Mouse (Mus musculus) brain, embryonic 14.5 days (tissue): Measurements from ENCODE around the gene F11. TPM values are rescaled to one million over a fixed set of nuclear protein-coding genes. Genes with fewer than 3 reads are reported as not detected.

Experiments
- DNase-seq: peaks from one replicate; pipeline ENCODE4 v3.0.0-alpha.2; 2011; ENCODE audit warnings: low read depth
- CTCF ChIP-seq: fragments of 200-500 bp; IDR thresholded peaks from 2 replicates; pipeline ENCODE4 v1.5.1; 2012; ENCODE audit warnings: inconsistent platforms, mild to moderate bottlenecking, moderate library complexity, borderline replicate concordance; ENCODE audit not compliant: insufficient read depth, insufficient read length; ENCODE audit errors: extremely low read depth
- POLR2A ChIP-seq: fragments of 200-500 bp; IDR thresholded peaks from 2 replicates; pipeline ENCODE4 v1.6.1; 2012; ENCODE audit warnings: mild to moderate bottlenecking, inconsistent platforms, borderline replicate concordance; ENCODE audit not compliant: poor library complexity, insufficient read depth, insufficient read length, severe bottlenecking; ENCODE audit errors: extremely low read depth
- polyA plus RNA-seq: library from polyadenylated mRNA; depleted of rRNA; stranded (reverse); fragments of >200 nt; gene quantifications from 2 replicates; pipeline ENCODE4 v1.2.3, GENCODE M21; 2012

The F11 gene
- polyA plus RNA-seq, 1 experiment, result not detected

GRCm38 (mm10) chr8:45269056-45269455, 7.2 kb upstream of the F11 start:
- TF ChIP-seq POLR2A (no peak), CTCF (no peak)
- DNase-seq, result no peak

DNA sequence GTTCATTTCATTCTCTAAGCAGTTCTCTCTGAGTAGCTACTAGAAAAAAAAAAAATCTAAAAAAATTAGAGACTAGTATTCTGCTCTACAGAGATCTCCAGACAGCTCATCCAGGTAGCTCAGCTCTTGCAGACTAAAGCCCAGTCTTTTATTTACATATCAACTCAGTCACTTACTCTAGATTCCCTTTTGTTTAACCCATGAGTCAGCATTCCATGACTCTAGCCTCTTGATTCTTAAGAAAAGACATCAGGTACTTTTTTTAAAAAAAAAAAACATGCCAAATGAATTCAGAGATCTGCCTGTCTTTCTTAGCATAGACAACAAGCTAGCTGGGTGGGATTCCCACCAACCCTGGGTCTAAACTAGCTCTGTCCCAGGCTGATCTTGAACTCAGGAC, 6.7 kb upstream of the F11 start:
- DNase-seq, result no peak
- TF ChIP-seq CTCF, result no peak
- TF ChIP-seq POLR2A, result no peak

- no peak for TF ChIP-seq CTCF
- TF ChIP-seq POLR2A, result no peak
- DNase-seq, result no peak
Measured at GRCm38 (mm10) chr8:45267611-45268391, 6.0 kb upstream of the F11 start.

- DNase-seq, result no peak
- no peak for TF ChIP-seq CTCF
- no peak for TF ChIP-seq POLR2A
Measured at GRCm38 (mm10) chr8:45266993-45267392, 5.2 kb upstream of the F11 start.

DNA sequence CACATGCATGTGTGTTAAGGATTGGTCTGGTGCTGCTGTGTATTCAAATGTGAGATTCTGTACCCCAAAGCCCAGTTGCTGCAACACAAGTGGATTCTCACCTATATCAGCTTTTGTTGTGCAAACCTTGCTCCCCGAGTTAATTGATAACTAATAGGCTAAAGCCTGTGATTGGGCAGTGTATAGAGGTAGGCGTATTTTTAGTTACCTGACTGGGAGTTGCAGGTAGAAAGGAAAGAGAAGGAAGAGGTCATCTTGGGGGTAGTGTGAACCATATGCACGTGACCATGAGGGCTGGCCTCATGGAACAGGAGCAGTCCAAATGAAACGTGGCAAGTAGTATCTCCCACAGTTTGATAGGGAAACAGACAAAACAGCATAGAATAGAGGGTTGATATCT, 3.1 kb upstream of the F11 start:
- TF ChIP-seq CTCF, result no peak
- TF ChIP-seq POLR2A, result no peak
- DNase-seq, result no peak

DNA sequence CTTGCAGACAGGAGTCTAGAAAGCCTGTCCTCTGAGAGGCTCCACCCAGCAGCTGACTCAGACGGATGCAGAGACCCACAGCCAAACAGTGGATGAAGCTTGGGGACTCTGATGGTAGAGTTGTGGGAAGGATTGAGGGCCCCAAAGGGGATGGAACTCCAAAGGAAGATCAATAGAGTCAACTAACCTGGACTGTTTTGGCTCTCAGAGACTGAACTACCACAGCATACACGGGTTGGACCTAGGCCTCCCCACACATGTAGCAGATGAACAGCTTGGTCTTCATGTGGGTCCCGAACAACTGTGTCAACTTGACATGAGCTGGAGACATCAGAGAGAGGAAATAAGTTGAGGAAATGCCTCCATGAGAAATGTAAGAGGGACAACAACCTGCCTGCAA, 1.0 kb upstream of the F11 start:
- DNase-seq, result no peak
- TF ChIP-seq POLR2A, result no peak

DNA sequence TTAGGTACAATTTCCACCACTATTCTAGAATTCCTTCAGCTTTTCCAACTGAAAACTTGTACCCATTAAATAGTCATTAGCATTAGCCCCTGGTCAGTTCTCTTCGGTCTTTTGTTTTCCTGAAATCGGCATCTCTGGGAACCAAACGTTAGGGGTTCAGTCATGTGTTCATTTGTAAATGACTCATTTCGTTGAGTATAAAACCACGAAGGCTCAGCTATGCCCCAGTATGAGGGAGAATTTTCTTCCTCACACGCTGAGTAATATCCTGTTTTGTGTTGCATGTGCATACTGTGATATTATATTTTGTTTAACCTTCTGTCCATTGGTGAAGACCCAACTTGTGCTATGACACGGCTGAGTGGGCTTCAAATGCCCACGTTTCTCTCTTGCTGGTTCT, 3.4 kb downstream of the F11 start:
- DNase-seq, result no peak
- TF ChIP-seq POLR2A (no peak), CTCF (no peak)

DNA sequence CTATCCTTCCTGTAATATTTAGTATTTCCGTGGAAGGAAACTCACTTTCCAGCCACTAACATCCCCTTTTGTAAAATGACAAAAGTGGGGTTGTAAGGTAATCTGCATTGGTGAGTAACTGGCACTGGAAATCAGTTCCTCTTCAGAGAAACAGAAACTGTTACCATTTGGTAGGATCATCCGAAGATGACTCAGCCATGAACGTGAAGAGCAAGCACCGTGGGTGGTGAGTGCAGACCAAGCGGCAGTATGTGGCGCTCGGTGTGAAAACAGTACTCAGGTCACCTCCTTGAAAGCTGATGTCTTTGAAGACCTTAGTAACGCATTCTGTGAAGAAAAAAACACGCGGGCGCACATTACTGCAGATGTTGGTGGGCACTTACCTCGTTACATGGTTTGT, 6.8 kb downstream of the F11 start:
- TF ChIP-seq CTCF (no peak), POLR2A (no peak)
- no peak for DNase-seq

DNA sequence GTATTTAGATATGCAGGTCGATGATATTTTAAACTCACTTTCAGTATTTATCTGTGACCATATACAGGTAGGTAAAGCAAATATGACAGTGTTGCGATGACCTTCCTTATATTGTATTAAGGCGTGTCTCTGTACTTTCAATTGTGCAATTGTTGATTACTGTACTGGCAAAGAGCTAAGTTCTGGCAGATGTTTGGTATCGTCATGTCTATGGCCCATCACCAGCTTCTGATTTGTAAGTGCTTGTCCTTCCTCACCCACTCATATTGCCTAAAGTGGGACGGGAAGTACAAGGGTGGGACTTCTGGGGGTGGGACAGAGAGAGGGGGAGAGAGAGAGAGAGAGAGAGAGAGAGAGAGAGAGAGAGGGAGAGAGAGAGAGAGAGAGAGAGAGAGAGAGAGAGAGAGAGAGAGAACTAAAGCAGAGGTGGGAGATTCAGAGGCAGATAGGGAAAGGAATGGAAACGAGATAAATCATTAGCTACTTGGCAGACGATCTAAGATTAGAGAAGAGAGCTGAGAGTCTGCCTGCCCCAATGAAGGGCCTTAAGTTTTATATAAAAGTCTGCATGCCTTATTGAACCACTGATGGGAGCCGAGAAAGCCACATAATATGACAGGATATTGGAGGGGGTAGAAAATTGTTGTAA, 7.5 kb downstream of the F11 start:
- DNase-seq, result no peak

DNA sequence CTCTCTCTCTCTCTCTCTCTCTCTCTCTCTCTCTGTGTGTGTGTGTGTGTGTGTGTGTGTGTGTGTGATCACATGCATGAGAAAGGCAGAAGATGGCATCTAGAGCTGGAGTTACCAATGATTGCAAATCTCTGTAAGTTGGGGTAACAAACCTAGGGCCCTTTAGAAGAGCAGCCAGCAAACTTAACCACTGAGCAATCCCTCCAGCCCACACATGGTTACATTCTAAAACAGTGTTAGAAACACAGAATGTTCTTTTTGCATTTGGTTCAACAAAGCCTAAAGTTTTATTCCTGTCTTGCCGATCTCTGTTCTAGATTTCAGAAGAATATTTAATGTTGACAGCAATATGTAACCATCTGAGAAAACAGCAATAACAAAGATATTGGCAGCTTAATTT, 8.2 kb downstream of the F11 start:
- no peak for DNase-seq
- TF ChIP-seq POLR2A (no peak), CTCF (no peak)

More for the DNA sequence above, 7.5 kb downstream of the F11 start:
- no peak for TF ChIP-seq CTCF
- TF ChIP-seq POLR2A, result no peak

DNA sequence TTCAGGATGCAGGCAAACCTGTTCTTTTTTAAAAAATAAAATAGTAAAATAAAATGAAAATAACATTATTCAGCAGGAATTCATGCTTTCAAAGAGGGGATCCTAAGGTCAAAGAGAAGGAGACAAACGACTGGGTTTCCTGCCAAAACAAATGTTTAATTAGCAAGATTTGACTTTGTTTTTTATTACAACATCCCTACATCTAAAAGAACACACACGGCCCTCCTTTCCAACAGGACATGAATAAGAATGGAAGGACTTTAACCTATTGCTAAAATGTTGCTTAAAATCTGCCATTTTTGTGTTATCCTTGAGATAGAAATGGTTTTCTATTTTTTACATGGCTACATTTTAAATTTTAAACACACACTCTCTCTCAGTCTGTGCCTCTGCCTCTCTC, 8.7 kb downstream of the F11 start:
- no peak for DNase-seq
- TF ChIP-seq POLR2A (no peak), CTCF (no peak)

GRCm38 (mm10) chr8:45246307-45246706, 15.5 kb downstream of the F11 start:
- DNase-seq, result no peak
- TF ChIP-seq POLR2A (no peak), CTCF (no peak)
